Mouse (Mus musculus): ENCODE results near the gene Osgin1. TPM values are rescaled to one million over a fixed set of nuclear protein-coding genes. Genes with fewer than 3 reads are reported as not detected.

Gene Osgin1
- 1 to 10 TPM in 1 of 2 experiments, under 1 TPM in 1; 0.55 to 1.5 TPM for total RNA-seq (2021)

GRCm38 (mm10) chr8:119433582-119434174, at the start of gene Osgin1:
Osgin1 (plus strand) TSS chr8:119434124.
- DNase-seq: no peak

- peak; percentile 80 for DNase-seq
Measured at GRCm38 (mm10) chr8:119384478-119384877, 49.4 kb upstream of the Osgin1 start.

GRCm38 (mm10) chr8:119385854-119386253, 48.1 kb upstream of the Osgin1 start:
- no peak for DNase-seq

DNA sequence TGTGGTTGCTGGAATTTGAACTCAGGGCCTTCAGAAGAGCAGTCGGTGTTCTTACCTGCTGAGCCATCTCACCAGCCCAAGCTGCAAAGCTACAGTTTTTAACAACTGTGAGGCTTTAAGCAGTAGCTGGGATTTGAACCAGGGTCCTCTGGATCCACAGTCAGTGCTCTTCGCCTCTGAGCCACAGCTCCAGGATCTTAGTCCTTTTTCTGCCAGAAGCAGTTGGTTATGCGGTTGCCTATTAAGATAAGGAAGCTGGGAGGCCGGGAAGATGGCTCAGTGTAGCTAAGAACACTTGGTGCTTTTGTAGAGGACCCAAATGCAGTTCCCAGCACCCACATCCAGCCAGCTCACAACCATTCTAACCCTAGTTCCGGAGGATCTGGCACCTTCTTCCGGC, 46.9 kb upstream of the Osgin1 start:
- no peak for DNase-seq

GRCm38 (mm10) chr8:119394097-119394496, 39.8 kb upstream of the Osgin1 start:
- no peak for DNase-seq

DNA sequence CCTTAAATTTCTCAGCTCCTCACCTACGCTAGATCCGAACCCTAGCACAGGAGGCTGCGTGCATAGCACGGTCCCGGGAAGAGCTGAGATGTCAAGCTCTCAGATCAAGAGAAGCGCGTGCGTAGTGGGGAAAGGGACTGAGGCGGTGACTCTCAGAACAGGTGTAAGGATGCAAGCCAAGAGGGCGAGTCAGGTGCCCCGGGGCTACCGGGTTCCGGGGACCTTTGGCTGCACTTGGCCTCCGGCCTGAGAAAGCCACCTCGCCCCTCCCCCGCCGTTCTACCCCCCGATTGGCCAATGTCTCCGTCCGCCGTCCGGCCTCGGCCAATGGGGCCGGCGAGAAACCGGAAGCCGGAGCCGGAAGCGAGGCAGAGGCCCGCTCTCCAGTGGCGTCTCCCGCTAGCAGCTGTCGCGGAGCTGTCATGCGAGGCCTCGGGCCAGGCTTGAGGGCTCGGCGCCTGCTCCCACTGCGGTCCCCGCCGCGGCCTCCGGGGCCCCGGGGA, 39.3 kb upstream of the Osgin1 start, which contains the start of gene Mlycd:
TSS of gene Mlycd (plus strand) at position 355 of the 503 bp plus-strand sequence.
- peak; percentile 96 for DNase-seq

DNA sequence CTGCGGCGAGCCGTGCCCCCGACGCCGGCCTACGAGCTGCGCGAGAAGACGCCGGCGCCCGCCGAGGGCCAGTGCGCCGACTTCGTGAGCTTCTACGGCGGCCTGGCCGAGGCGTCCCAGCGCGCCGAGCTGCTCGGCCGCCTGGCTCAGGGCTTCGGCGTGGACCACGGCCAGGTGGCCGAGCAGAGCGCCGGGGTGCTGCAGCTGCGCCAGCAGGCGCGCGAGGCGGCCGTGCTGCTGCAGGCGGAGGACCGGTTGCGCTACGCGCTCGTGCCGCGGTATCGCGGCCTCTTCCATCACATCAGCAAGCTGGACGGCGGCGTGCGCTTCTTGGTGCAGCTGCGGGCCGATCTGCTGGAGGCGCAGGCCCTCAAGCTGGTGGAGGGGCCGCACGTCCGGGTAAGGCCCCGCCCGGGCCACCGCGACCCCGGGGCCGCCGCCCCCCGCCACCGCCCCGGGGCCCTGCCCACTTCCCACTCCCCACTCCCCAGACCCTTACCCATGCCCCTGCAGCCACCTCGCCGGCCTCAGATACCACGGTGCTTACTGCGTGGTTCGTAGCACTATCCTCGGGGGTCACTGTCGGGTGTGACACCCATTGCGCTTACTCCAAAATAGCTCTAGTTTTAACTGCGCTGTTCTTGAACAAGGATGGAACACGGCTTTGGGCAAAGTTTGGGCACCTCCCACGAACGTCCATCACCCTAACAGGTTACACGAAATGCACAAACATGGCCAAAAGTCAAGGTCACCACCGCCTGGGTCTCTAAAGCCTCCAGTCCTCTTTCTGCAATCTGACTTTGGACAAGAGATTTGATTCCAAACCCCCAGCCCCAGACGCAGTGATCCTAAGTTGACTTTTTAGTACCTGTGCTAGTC, 38.6 kb upstream of the Osgin1 start:
- peak; percentile 40 for DNase-seq

- DNase-seq: no peak
Measured at GRCm38 (mm10) chr8:119398558-119398957, 35.4 kb upstream of the Osgin1 start.

GRCm38 (mm10) chr8:119399255-119399654, 34.7 kb upstream of the Osgin1 start:
- DNase-seq: peak; percentile 68

DNA sequence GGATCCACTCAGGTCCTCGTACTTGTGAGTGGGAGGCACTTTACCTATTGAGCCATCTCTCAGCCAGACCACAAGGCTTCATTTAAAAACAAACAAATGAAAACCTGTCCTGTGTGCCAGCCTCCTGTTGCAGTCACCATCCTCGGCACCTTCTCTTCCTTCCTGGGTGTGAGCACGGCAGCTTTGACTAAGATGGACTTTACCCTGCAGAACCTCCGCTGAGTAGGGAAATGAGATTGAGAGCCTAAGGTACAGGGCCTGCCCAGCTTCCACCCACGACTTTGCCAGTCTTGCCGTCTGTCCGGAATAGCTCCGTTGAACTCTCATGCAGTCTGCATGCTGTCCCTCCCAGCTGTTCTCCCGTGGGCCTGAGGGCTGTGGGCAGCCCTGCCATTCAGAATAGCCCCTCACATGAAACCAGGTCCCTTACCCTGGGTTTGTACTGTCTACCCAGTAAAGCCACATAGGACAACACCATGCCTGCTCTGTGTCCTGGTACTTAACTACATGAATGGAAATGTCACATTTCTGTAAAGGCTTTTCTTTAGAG, 33.7 kb upstream of the Osgin1 start:
- DNase-seq: no peak

GRCm38 (mm10) chr8:119400904-119401303, 33.0 kb upstream of the Osgin1 start:
- no peak for DNase-seq

DNA sequence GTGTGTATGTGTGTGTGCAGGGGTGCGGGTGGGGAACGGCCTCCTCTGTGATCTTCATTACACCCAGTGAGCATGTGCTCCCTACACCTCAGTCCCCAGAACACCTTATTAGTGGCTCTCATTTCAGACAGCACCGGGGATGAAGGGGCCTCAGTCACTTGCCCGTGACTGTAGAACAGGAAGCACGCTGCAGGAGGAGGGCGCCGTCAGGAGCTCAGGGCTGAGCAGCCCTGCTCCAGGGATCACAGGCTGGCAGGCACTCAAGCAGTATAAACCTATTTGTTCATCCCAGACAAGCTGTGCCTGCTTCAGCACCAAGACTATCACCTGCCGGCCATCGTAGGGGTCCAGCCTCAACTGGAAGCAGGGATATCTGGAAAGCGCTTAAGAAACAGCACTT, 30.0 kb upstream of the Osgin1 start:
- no peak for DNase-seq

- no peak for DNase-seq
Measured at GRCm38 (mm10) chr8:119404648-119405047, 29.3 kb upstream of the Osgin1 start.

DNA sequence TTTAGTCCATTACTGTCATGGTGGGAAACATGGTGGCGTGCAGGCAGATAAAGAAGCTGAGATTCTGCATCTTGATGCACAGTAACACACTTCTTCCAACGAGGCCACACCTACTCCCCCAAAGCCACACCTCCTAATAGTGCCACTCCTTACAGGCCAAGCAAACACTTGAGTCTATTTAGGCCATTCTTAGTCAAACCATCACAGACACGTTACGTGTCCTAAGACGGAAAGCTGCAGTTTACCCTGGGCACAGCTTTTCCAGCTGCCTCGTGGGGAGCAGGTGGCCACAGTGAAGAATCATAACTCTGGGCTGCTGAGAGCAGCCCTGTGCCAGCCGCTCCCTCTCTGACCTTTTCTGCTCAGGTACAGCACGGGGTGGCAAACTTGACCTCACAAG, 25.6 kb upstream of the Osgin1 start:
- no peak for DNase-seq

GRCm38 (mm10) chr8:119412037-119412734, 21.7 kb upstream of the Osgin1 start:
- no peak for DNase-seq

GRCm38 (mm10) chr8:119412735-119413498, 21.0 kb upstream of the Osgin1 start:
- DNase-seq: peak; percentile 84

- no peak for DNase-seq
Measured at GRCm38 (mm10) chr8:119413605-119414004, 20.3 kb upstream of the Osgin1 start.

- DNase-seq: no peak
Measured at GRCm38 (mm10) chr8:119420318-119420717, 13.6 kb upstream of the Osgin1 start.

DNA sequence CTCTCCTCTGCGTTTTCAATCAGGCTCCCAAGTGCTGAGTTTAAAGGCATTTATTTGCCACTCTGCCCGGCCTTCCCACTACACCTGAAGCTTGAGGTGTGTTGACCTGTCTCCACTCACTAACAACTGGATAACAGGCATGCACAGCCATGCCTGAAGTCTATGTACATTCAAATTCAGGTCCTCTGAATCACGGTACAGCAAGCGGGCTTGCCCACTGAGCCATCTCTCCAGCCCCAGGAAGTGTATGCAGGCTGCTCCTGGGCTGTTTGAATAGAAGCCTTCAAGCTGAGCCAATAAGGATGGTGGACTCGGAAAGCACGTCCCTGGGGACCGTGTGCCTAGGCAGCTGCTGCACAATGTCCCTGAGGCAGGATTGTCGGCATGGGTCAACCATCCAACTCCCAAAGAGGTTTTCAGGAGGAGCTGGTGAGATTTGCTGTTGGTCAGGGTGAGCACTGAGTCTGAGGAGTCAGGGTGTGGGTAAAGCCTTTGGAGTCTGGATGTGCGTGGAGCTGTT, 12.3 kb upstream of the Osgin1 start:
- DNase-seq: no peak

DNA sequence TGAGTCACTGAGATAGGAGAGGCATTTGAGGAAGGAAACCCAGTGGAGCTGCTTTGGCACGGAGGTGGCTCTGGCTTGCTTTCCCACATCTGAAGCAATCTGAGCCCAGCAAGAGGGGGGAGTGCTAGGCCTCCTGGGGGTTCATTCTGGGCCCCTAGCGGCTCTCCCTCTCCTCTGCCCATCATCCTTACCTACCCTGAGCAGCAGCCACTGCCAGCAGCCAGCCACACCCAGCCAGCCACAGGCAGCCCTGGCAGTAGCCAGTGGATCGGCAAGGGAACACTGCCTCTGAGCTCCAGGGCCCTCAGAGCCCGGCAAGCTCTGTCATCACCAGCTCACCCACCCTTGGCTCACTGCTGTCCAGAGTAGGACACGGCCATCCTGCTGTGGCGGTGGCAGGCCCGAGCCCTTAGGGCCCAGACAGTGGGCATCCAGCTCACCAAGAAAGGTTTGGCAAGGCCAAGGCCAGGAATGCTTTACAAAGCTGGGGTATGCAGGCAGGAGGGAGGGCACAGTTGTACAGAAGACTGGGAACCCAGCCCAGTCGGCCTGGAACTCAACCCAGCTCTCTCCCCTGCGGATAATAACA, 11.7 kb upstream of the Osgin1 start:
- DNase-seq: peak; percentile 60

DNA sequence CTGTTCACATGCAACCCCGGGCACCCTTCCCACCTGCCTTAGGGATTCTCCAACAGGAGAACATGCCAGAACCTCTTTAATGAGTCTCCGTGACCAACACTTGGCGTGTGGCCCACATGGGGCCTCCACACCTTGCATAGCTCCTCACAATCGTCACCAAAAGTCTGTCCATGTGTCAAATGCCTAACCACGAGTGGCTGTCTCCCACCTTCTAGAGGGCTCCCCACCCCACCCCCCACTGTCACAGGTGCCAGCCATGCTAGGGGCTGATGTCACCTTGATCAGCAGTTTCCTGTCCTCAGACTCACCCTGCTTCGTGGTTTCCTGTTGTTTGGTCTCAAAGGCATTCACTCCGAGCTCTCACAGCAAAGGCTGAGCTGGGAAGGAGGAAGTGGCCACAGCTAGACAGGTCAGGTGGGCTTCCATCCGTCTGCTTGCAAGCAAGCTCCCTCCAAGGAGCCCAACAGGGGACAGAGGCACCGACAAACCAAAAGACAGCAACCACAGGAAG, 10.2 kb upstream of the Osgin1 start:
- peak; percentile 59 for DNase-seq
